Mouse (Mus musculus): Measurements from ENCODE around the gene Ccnc. TPM values are rescaled to one million over a fixed set of nuclear protein-coding genes. Genes with fewer than 3 reads are reported as not detected.

The Ccnc gene
- polyA plus RNA-seq, 1 experiment = 6.2 TPM

GRCm38 (mm10) chr4:21686416-21686815 is 41.1 kb upstream of the Ccnc start:
- TF ChIP-seq POLR2A (IDR thresholded peaks at IDR 0.05; ENCODE audit: borderline replicate concordance, extremely low read depth, low read depth, low read length) (no peak), CTCF (IDR thresholded peaks at IDR 0.05; ENCODE audit: insufficient read depth, low read length) (no peak)
- DNase-seq = no peak
- Histone ChIP-seq H3K4me1 (ENCODE audit: control insufficient read depth, insufficient read depth, low read length) (no peaks in the 10 kb centered on the region), H3K4me3 (replicated peaks; ENCODE audit: extremely low read depth, low read depth, low read length) (no peak overlapping the region)
- 7% methylated on average over 11 of the region's 11 CpGs for WGBS

DNA sequence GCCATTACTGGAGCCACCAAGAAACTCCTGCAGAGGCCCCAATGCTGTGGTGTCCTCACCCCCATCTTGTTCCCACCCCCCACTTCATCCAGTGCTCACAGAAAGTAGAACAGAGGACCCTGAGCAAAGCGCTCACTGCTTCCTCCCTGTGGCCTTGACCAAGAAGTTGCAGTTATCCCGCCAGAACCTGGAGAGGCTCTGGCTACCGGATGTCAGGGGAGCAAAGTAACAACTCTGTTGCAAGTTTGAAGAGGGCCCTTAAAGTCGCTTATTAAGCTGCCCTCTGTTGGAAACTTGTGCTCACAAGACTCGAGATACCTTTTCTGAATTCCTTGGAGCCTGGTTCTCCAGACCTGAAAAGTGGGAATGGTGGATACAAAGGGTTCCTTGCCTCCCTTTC is 40.6 kb upstream of the Ccnc start:
- Histone ChIP-seq H3K4me1 (ENCODE audit: control insufficient read depth, insufficient read depth, low read length) (no peaks in the 10 kb centered on the region), H3K4me3 (replicated peaks; ENCODE audit: extremely low read depth, low read depth, low read length) (no peak overlapping the region)
- no peak for TF ChIP-seq POLR2A (IDR thresholded peaks at IDR 0.05; ENCODE audit: borderline replicate concordance, extremely low read depth, low read depth, low read length)
- no peak for DNase-seq
- WGBS = 1% methylated on average over 5 of the region's 5 CpGs

GRCm38 (mm10) chr4:21687783-21688702 is 39.5 kb upstream of the Ccnc start:
- Histone ChIP-seq H3K4me1 (ENCODE audit: control insufficient read depth, insufficient read depth, low read length) (no peaks in the 10 kb centered on the region), H3K4me3 (replicated peaks; ENCODE audit: extremely low read depth, low read depth, low read length) (no peak overlapping the region)
- 4% methylated on average over 51 of the region's 51 CpGs for WGBS
- no peak for DNase-seq
- TF ChIP-seq CTCF (IDR thresholded peaks at IDR 0.05; ENCODE audit: insufficient read depth, low read length) (no peak), POLR2A (IDR thresholded peaks at IDR 0.05; ENCODE audit: borderline replicate concordance, extremely low read depth, low read depth, low read length) (no peak)

GRCm38 (mm10) chr4:21688703-21689200 is 38.7 kb upstream of the Ccnc start:
- TF ChIP-seq CTCF (IDR thresholded peaks at IDR 0.05; ENCODE audit: insufficient read depth, low read length) = no peak
- TF ChIP-seq POLR2A (IDR thresholded peaks at IDR 0.05; ENCODE audit: borderline replicate concordance, extremely low read depth, low read depth, low read length) = no peak
- no peak for DNase-seq
- Histone ChIP-seq H3K4me3 (replicated peaks; ENCODE audit: extremely low read depth, low read depth, low read length) (no peak overlapping the region), H3K4me1 (ENCODE audit: control insufficient read depth, insufficient read depth, low read length) (no peaks in the 10 kb centered on the region)
- WGBS = under 1% methylated on average over 64 of the region's 64 CpGs

- WGBS = 3% methylated on average over 18 of the region's 18 CpGs
- no peak for TF ChIP-seq POLR2A (IDR thresholded peaks at IDR 0.05; ENCODE audit: borderline replicate concordance, extremely low read depth, low read depth, low read length)
- no peak for TF ChIP-seq CTCF (IDR thresholded peaks at IDR 0.05; ENCODE audit: insufficient read depth, low read length)
- DNase-seq = no peak
- Histone ChIP-seq H3K4me1 (ENCODE audit: control insufficient read depth, insufficient read depth, low read length) (no peaks in the 10 kb centered on the region), H3K4me3 (replicated peaks; ENCODE audit: extremely low read depth, low read depth, low read length) (no peak overlapping the region)
Observed at GRCm38 (mm10) chr4:21689492-21689941, 38.0 kb upstream of the Ccnc start.

DNA sequence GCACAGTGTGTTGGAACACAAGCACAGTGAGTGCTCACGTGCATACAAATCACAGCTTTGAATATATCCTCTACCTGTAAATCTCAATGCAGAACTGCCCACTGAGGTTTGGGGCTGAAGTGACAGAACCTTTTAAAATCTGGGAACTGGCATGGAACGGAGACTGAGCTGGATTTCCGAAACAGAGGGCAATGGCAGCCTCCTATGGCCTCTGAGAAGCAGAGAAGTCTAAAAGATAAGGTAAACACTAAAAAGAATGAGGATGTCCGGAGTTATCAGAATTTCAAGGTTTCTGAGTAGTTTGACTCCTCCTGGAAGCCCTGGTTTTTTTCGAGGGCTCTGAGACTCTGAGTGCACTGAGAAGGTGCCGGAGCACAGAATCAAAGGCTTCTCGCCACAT is 37.3 kb upstream of the Ccnc start:
- TF ChIP-seq POLR2A (IDR thresholded peaks at IDR 0.05; ENCODE audit: borderline replicate concordance, extremely low read depth, low read depth, low read length) = no peak
- no peak for TF ChIP-seq CTCF (IDR thresholded peaks at IDR 0.05; ENCODE audit: insufficient read depth, low read length)
- no peak for DNase-seq
- H3K4me3 ChIP-seq (replicated peaks; ENCODE audit: extremely low read depth, low read depth, low read length) = no peak overlapping the region
- 5% methylated on average over 7 of the region's 7 CpGs for WGBS
- H3K4me1 ChIP-seq (ENCODE audit: control insufficient read depth, insufficient read depth, low read length) = no peaks in the 10 kb centered on the region

DNA sequence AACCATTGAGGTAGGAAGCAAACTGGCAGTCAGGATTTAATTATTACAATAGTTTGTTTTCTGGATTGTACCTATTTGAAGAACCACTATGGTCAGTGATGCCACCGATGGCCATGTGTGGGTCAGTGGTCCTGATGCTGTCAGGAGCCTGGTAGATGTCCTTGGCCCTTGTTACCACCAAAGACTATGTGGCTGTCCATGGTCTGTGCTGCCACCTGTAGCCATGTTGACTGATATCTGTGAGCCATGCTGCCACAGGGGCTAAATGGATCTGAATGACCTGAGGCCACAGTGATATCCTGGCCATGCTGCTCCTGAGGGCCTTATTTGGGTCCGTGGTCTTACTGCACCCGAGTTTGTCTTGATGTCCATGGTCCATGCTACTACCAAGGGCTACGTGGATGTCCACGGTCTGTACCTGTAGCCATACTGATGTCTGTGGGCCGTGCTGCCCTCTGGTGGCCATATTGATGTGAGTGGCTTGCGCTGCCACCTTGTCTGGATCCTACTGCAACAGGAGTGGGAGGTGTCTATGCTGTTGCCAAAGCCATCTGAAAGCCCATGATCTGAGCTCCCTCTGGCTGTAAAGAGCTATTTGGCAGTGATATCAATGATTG is 31.8 kb upstream of the Ccnc start:
- Histone ChIP-seq H3K4me3 (replicated peaks; ENCODE audit: extremely low read depth, low read depth, low read length) (no peak overlapping the region), H3K4me1 (ENCODE audit: control insufficient read depth, insufficient read depth, low read length) (no peaks in the 10 kb centered on the region)
- peak; percentile 35 for DNase-seq
- 33% methylated on average over 7 of the region's 7 CpGs for WGBS
- peak; percentile 71 for TF ChIP-seq CTCF (IDR thresholded peaks at IDR 0.05; ENCODE audit: insufficient read depth, low read length)
- no peak for TF ChIP-seq POLR2A (IDR thresholded peaks at IDR 0.05; ENCODE audit: borderline replicate concordance, extremely low read depth, low read depth, low read length)

DNA sequence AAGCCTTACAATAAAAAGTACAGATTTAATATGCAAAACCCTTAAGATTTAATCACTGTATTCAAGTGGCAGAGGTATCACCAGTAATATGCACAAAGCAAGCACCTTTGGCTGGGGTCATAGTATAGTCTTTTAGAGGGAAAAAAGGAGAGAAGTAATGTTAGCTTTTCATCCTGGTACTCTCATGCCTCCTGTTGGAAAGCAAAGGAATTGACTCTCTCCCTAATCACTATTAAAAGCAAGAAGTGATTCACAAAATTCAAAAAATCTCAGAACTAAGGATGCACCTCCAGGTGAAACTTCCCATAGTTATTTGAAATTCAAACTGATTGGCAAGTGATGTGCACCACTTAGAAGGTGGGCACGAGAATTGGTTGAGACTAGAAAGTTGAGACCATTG is 22.5 kb upstream of the Ccnc start:
- Histone ChIP-seq H3K4me1 (ENCODE audit: control insufficient read depth, insufficient read depth, low read length) (no peaks in the 10 kb centered on the region), H3K4me3 (replicated peaks; ENCODE audit: extremely low read depth, low read depth, low read length) (no peak overlapping the region)
- no peak for DNase-seq
- 58% methylated on average over 1 of the region's 1 CpGs for WGBS
- TF ChIP-seq CTCF (IDR thresholded peaks at IDR 0.05; ENCODE audit: insufficient read depth, low read length) (0 out of 2 replicates have a peak, but pooled peaks have one; percentile 4), POLR2A (IDR thresholded peaks at IDR 0.05; ENCODE audit: borderline replicate concordance, extremely low read depth, low read depth, low read length) (no peak)

DNA sequence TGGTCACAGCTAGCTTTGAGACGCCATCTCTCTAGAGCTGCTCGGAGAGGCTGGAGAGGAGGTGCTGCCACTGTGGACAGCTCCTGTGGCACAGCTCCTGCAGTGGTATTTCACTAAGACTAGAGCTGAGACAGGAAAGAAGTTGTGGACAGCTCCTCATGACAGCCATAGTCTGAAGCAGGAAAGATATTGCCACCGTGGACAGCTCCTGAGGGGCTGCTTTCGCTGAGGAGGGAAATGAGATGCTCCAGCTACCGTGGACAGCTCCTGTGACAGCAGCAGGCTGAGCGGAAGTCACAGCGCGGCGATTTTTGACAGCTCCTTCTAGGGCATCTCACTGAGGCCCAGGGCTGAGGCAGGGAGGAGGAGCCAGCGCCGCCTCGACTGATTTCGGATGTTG is 15.4 kb upstream of the Ccnc start:
- WGBS = 3% methylated on average over 13 of the region's 13 CpGs

More for the DNA sequence above, 15.4 kb upstream of the Ccnc start:
- no peaks in the 10 kb centered on the region for H3K4me1 ChIP-seq (ENCODE audit: control insufficient read depth, insufficient read depth, low read length)
- no peak overlapping the region for H3K4me3 ChIP-seq (replicated peaks; ENCODE audit: extremely low read depth, low read depth, low read length)
- TF ChIP-seq CTCF (IDR thresholded peaks at IDR 0.05; ENCODE audit: insufficient read depth, low read length) (no peak), POLR2A (IDR thresholded peaks at IDR 0.05; ENCODE audit: borderline replicate concordance, extremely low read depth, low read depth, low read length) (no peak)
- DNase-seq = peak; percentile 18
